ENCODE assay signal across 25 mouse cellular contexts in the genomic region with DNA sequence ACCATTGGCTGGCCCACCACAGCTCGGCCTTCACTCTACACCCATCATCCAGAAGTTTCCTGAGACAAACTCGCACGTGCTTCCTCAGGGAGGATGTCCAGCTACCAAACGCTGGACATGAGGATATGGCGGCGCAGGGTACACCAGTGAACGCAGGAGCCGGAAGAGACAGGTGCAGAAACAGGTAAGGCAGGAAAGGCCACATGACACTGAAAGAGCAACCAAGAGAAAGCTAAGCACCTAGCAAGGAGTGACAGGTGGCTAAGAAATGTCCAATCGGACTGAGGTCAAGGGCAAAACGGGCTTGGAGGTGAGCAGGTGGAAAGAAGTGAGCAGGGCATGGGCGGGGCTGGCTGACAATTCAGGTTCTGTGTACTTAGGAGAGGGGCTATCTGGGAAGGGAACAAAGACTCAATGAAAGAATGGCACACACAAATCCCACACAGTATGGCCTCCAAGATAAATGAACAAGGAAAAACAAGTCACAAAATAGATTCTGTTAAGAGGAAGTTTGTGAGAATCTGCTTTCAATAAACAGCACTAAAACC. TPM values are rescaled to one million over a fixed set of nuclear protein-coding genes. Genes with fewer than 3 reads are reported as not detected.
"Had no signal": no experiment of that assay in that cellular context is flagged by ENCODE, and none has a peak within 500 bp of the region (broad histone marks: within the 10 kb centered on the region; RNA-seq: fewer than 3 reads in every experiment).

No protein-coding gene starts in this region.

- H3K9me3 ChIP-seq: midbrain, embryonic 12.5 days; midbrain, embryonic 15.5 days; neural tube, embryonic 12.5 days; neural tube, embryonic 15.5 days had no signal

- H3K27me3 ChIP-seq: midbrain, embryonic 12.5 days; midbrain, embryonic 15.5 days; neural tube, embryonic 12.5 days; neural tube, embryonic 15.5 days had no signal

- H3K27ac ChIP-seq: kidney, postnatal 0 days; left cerebral cortex, adult 2 months; liver, embryonic 14.5 days; macrophage; midbrain, embryonic 12.5 days; midbrain, embryonic 15.5 days; neural tube, embryonic 12.5 days; neural tube, embryonic 15.5 days had no signal

- H3K4me1 ChIP-seq: midbrain, embryonic 12.5 days; midbrain, embryonic 15.5 days had no signal

- H3K4me3 ChIP-seq: left cerebral cortex, adult 2 months; midbrain, embryonic 12.5 days; midbrain, embryonic 15.5 days; neural tube, embryonic 12.5 days; neural tube, embryonic 15.5 days had no signal

- DNase-seq: kidney, postnatal 36 days; layer of hippocampus, postnatal 36 days; liver, postnatal 0 days; lung, embryonic 14.5 days; right cerebral cortex, adult 18-20 months; right cerebral cortex, postnatal 14 days; right cerebral cortex, postnatal 4 days; thymus, adult 2 months; thymus, postnatal 14 days; thymus, postnatal 4 days had no signal

- ATAC-seq: liver, postnatal 0 days; lung, postnatal 0 days; midbrain, embryonic 15.5 days had no signal

- H3K36me3 ChIP-seq: midbrain, embryonic 12.5 days; midbrain, embryonic 15.5 days; neural tube, embryonic 12.5 days; neural tube, embryonic 15.5 days had no signal

- H3K9ac ChIP-seq: liver, embryonic 14.5 days; liver, postnatal 0 days; lung, embryonic 14.5 days; midbrain, embryonic 12.5 days; midbrain, embryonic 15.5 days; neural tube, embryonic 12.5 days; neural tube, embryonic 15.5 days had no signal

- H3K4me2 ChIP-seq: liver, embryonic 11.5 days; lung, embryonic 14.5 days; midbrain, embryonic 12.5 days; midbrain, embryonic 15.5 days; neural tube, embryonic 12.5 days; neural tube, embryonic 15.5 days had no signal

RNA-seq across cellular contexts. Expression of a gene that starts 47.5 kb away (rescaled TPM):
- total RNA-seq: megakaryocyte, adult 5-6 weeks had no signal
- polyA plus RNA-seq: kidney, embryonic 14.5 days; limb, embryonic 11.5 days; limb, embryonic 14.5 days; lung, embryonic 14.5 days; lung, postnatal 0 days; macrophage; midbrain, embryonic 12.5 days; midbrain, embryonic 15.5 days; neural tube, embryonic 15.5 days; stomach, embryonic 14.5 days had no signal
